Mouse (Mus musculus) brain, embryonic 14.5 days (tissue): ENCODE measurements around the gene Parvb.

Source experiments
- CTCF ChIP-seq: fragments of 200-500 bp; IDR thresholded peaks from 2 replicates; pipeline ENCODE4 v1.5.1; 2012; ENCODE audit warnings: inconsistent platforms, mild to moderate bottlenecking, moderate library complexity, borderline replicate concordance; ENCODE audit not compliant: insufficient read depth, insufficient read length; ENCODE audit errors: extremely low read depth
- POLR2A ChIP-seq: fragments of 200-500 bp; IDR thresholded peaks from 2 replicates; pipeline ENCODE4 v1.6.1; 2012; ENCODE audit warnings: mild to moderate bottlenecking, inconsistent platforms, borderline replicate concordance; ENCODE audit not compliant: poor library complexity, insufficient read depth, insufficient read length, severe bottlenecking; ENCODE audit errors: extremely low read depth

- TF ChIP-seq CTCF: no peak
- no peak for TF ChIP-seq POLR2A
Observed at GRCm38 (mm10) chr15:84230661-84231060, 1.2 kb upstream of the Parvb start.
